Mouse (Mus musculus): ENCODE results near the gene Pde4d.
"Not testable (repeated sequence)": the region's sequence is repeated elsewhere in the genome, so short reads cannot be mapped to it uniquely, and the experiment has no call there.

Pde4d gene

GRCm38 (mm10) chr13:108686262-108686661 lies 236.5 kb downstream of the Pde4d start:
- no peak for DNase-seq (ENCODE audit: low read depth in 1 of 2, low spot score in 2 of 2)

- no peak for DNase-seq (ENCODE audit: low read depth in 1 of 2, low spot score in 2 of 2)
Observed at GRCm38 (mm10) chr13:108686807-108687206, 237.1 kb downstream of the Pde4d start.

GRCm38 (mm10) chr13:108692883-108693550 lies 243.3 kb downstream of the Pde4d start:
- no peak for DNase-seq (ENCODE audit: low read depth in 1 of 2, low spot score in 2 of 2)

GRCm38 (mm10) chr13:108705441-108705840 lies 255.7 kb downstream of the Pde4d start:
- no peak for DNase-seq (ENCODE audit: low read depth in 1 of 2, low spot score in 2 of 2)

- DNase-seq (ENCODE audit: low read depth in 1 of 2, low spot score in 2 of 2), result no peak
Observed at GRCm38 (mm10) chr13:108714032-108714431, 264.3 kb downstream of the Pde4d start.

- no peak for DNase-seq (ENCODE audit: low read depth in 1 of 2, low spot score in 2 of 2)
Observed at GRCm38 (mm10) chr13:108715029-108715428, 265.3 kb downstream of the Pde4d start.

- DNase-seq (ENCODE audit: low read depth in 1 of 2, low spot score in 2 of 2), result peak in 1 of 2 experiments; percentile 2
Observed at GRCm38 (mm10) chr13:108722234-108722633, 272.5 kb downstream of the Pde4d start.

- DNase-seq (ENCODE audit: low read depth in 1 of 2, low spot score in 2 of 2), result not testable (repeated sequence)
Observed at GRCm38 (mm10) chr13:108734356-108734755, 284.6 kb downstream of the Pde4d start.

GRCm38 (mm10) chr13:108751155-108751840 lies 301.6 kb downstream of the Pde4d start:
- DNase-seq (ENCODE audit: low read depth in 1 of 2, low spot score in 2 of 2), result no peak

- DNase-seq (ENCODE audit: low read depth in 1 of 2, low spot score in 2 of 2), result no peak
Observed at GRCm38 (mm10) chr13:108757477-108757876, 307.7 kb downstream of the Pde4d start.

- DNase-seq (ENCODE audit: low read depth in 1 of 2, low spot score in 2 of 2), result no peak
Observed at GRCm38 (mm10) chr13:108758331-108758730, 308.6 kb downstream of the Pde4d start.

- no peak for DNase-seq (ENCODE audit: low read depth in 1 of 2, low spot score in 2 of 2)
Observed at GRCm38 (mm10) chr13:108759140-108759539, 309.4 kb downstream of the Pde4d start.

GRCm38 (mm10) chr13:108763295-108763694 lies 313.5 kb downstream of the Pde4d start:
- DNase-seq (ENCODE audit: low read depth in 1 of 2, low spot score in 2 of 2), result no peak

GRCm38 (mm10) chr13:108766020-108766727 lies 316.4 kb downstream of the Pde4d start:
- peak in 1 of 2 experiments; percentile 8 for DNase-seq (ENCODE audit: low read depth in 1 of 2, low spot score in 2 of 2)

- DNase-seq (ENCODE audit: low read depth in 1 of 2, low spot score in 2 of 2), result no peak
Observed at GRCm38 (mm10) chr13:108769465-108770056, 319.8 kb downstream of the Pde4d start.

GRCm38 (mm10) chr13:108772386-108772785 lies 322.6 kb downstream of the Pde4d start:
- DNase-seq (ENCODE audit: low read depth in 1 of 2, low spot score in 2 of 2), result no peak

GRCm38 (mm10) chr13:108774981-108775380 lies 325.2 kb downstream of the Pde4d start:
- DNase-seq (ENCODE audit: low read depth in 1 of 2, low spot score in 2 of 2), result no peak

- no peak for DNase-seq (ENCODE audit: low read depth in 1 of 2, low spot score in 2 of 2)
Observed at GRCm38 (mm10) chr13:108775882-108776281, 326.1 kb downstream of the Pde4d start.

- DNase-seq (ENCODE audit: low read depth in 1 of 2, low spot score in 2 of 2), result not testable (repeated sequence)
Observed at GRCm38 (mm10) chr13:108797620-108798019, 347.9 kb downstream of the Pde4d start.

GRCm38 (mm10) chr13:108809191-108809590 lies 359.4 kb downstream of the Pde4d start:
- no peak for DNase-seq (ENCODE audit: low read depth in 1 of 2, low spot score in 2 of 2)

GRCm38 (mm10) chr13:108812956-108813355 lies 363.2 kb downstream of the Pde4d start:
- no peak for DNase-seq (ENCODE audit: low read depth in 1 of 2, low spot score in 2 of 2)

All from monocyte, adult 2 months (primary cell).